Mouse (Mus musculus): ENCODE data around the gene Lrrk1. TPM values are rescaled to one million over a fixed set of nuclear protein-coding genes. Genes with fewer than 3 reads are reported as not detected.
A peak's percentile ranks its signal among the peaks of the same experiment; 100 is the strongest.

The Lrrk1 gene
- 2.2 and 2.6 TPM in 2 replicates for polyA plus RNA-seq (2015; fragmentation: Nextera tagmentation; extraction: Ambion mirVana)

- peak within 1 kb of the TSS; percentile 50 for H3K4me3 ChIP-seq
- no peaks in the 10 kb centered on the region for H3K9me3 ChIP-seq
- peaks cover 19% of the 10 kb centered on the region for H3K4me1 ChIP-seq
- H3K9ac ChIP-seq (replicated peaks): peak within 1 kb of the TSS; percentile 53
- WGBS: 1% methylated on average over 68 of the region's 70 CpGs
- no peak within 1 kb of the TSS for H3K27ac ChIP-seq (replicated peaks)
- peak within 1 kb of the TSS; percentile 99 for H3K4me2 ChIP-seq (replicated peaks)
- peak; percentile 65 for ATAC-seq (replicated peaks)
- peaks cover 3% of the 10 kb centered on the region for H3K27me3 ChIP-seq
- H3K36me3 ChIP-seq: no peaks in the 10 kb centered on the region
Observed at GRCm38 (mm10) chr7:66387813-66388521, at the start of gene Lrrk1. TSS of gene Lrrk1 (minus strand) at chr7:66388350.

GRCm38 (mm10) chr7:66434453-66434935 is 46.3 kb upstream of the Lrrk1 start:
- peak; percentile 55; the same call in 1 of the 2 replicates for ATAC-seq (replicated peaks)
- WGBS: 48% methylated on average over 10 of the region's 10 CpGs

GRCm38 (mm10) chr7:66427437-66428161 is 39.4 kb upstream of the Lrrk1 start, which contains the start of gene Aldh1a3:
TSS of gene Aldh1a3 (minus strand) at chr7:66427517.
- peaks cover 15% of the 10 kb centered on the region for H3K4me1 ChIP-seq
- peak within 1 kb of the TSS; percentile 95 for H3K4me2 ChIP-seq (replicated peaks)
- H3K9ac ChIP-seq (replicated peaks): peak within 1 kb of the TSS; percentile 42
- H3K9me3 ChIP-seq: no peaks in the 10 kb centered on the region
- WGBS: under 1% methylated on average over 53 of the region's 56 CpGs
- ATAC-seq (replicated peaks): peak; percentile 68
- H3K27me3 ChIP-seq: peaks cover 49% of the 10 kb centered on the region
- H3K36me3 ChIP-seq: no peaks in the 10 kb centered on the region
- peak within 1 kb of the TSS; percentile 49 for H3K4me3 ChIP-seq
- H3K27ac ChIP-seq (replicated peaks): no peak within 1 kb of the TSS

More at GRCm38 (mm10) chr7:66434453-66434935, 46.3 kb upstream of the Lrrk1 start:
- Histone ChIP-seq H3K36me3 (no peaks in the 10 kb centered on the region), H3K4me1 (no peaks in the 10 kb centered on the region), H3K27me3 (no peaks in the 10 kb centered on the region), H3K4me2 (replicated peaks) (no peak overlapping the region), H3K27ac (replicated peaks) (no peak overlapping the region), H3K9me3 (no peaks in the 10 kb centered on the region), H3K4me3 (no peak overlapping the region), H3K9ac (replicated peaks) (no peak overlapping the region)

GRCm38 (mm10) chr7:66427053-66427436 is 38.9 kb upstream of the Lrrk1 start:
- Histone ChIP-seq H3K9ac (replicated peaks) (peak overlapping the region; percentile 42), H3K36me3 (no peaks in the 10 kb centered on the region), H3K27me3 (peaks cover 49% of the 10 kb centered on the region), H3K4me1 (peaks cover 15% of the 10 kb centered on the region), H3K27ac (replicated peaks) (no peak overlapping the region), H3K4me3 (peak overlapping the region; percentile 49), H3K9me3 (no peaks in the 10 kb centered on the region), H3K4me2 (replicated peaks) (peak overlapping the region; percentile 95)
- peak; percentile 39 for ATAC-seq (replicated peaks)
- under 1% methylated on average over 23 of the region's 23 CpGs for WGBS

GRCm38 (mm10) chr7:66421903-66422302 is 33.8 kb upstream of the Lrrk1 start:
- 77% methylated on average over 8 of the region's 8 CpGs for WGBS
- no peaks in the 10 kb centered on the region for H3K9me3 ChIP-seq
- H3K9ac ChIP-seq (replicated peaks): no peak overlapping the region
- H3K4me2 ChIP-seq (replicated peaks): no peak overlapping the region
- no peak overlapping the region for H3K27ac ChIP-seq (replicated peaks)
- no peak overlapping the region for H3K4me3 ChIP-seq
- H3K4me1 ChIP-seq: peaks cover under 1% of the 10 kb centered on the region
- H3K27me3 ChIP-seq: peaks cover 24% of the 10 kb centered on the region
- H3K36me3 ChIP-seq: no peaks in the 10 kb centered on the region
- no peak for ATAC-seq (replicated peaks)

- Histone ChIP-seq H3K4me2 (replicated peaks) (no peak overlapping the region), H3K4me3 (no peak overlapping the region), H3K4me1 (no peaks in the 10 kb centered on the region), H3K27ac (replicated peaks) (no peak overlapping the region), H3K9ac (replicated peaks) (no peak overlapping the region), H3K9me3 (no peaks in the 10 kb centered on the region), H3K36me3 (no peaks in the 10 kb centered on the region), H3K27me3 (no peaks in the 10 kb centered on the region)
- 43% methylated on average over 12 of the region's 12 CpGs for WGBS
- no peak for ATAC-seq (replicated peaks)
Observed at GRCm38 (mm10) chr7:66418981-66419380, 30.8 kb upstream of the Lrrk1 start.

GRCm38 (mm10) chr7:66416829-66417228 is 28.7 kb upstream of the Lrrk1 start:
- Histone ChIP-seq H3K9me3 (no peaks in the 10 kb centered on the region), H3K27ac (replicated peaks) (no peak overlapping the region), H3K4me1 (no peaks in the 10 kb centered on the region), H3K4me2 (replicated peaks) (no peak overlapping the region), H3K36me3 (no peaks in the 10 kb centered on the region), H3K9ac (replicated peaks) (no peak overlapping the region), H3K4me3 (no peak overlapping the region), H3K27me3 (no peaks in the 10 kb centered on the region)
- WGBS: 88% methylated on average over 4 of the region's 4 CpGs
- no peak for ATAC-seq (replicated peaks)

GRCm38 (mm10) chr7:66413093-66413492 is 24.9 kb upstream of the Lrrk1 start:
- Histone ChIP-seq H3K4me3 (no peak overlapping the region), H3K9ac (replicated peaks) (no peak overlapping the region), H3K9me3 (no peaks in the 10 kb centered on the region), H3K36me3 (no peaks in the 10 kb centered on the region), H3K27ac (replicated peaks) (no peak overlapping the region), H3K27me3 (no peaks in the 10 kb centered on the region), H3K4me2 (replicated peaks) (no peak overlapping the region), H3K4me1 (no peaks in the 10 kb centered on the region)
- WGBS: 68% methylated on average over 7 of the region's 7 CpGs
- peak; percentile 55 for ATAC-seq (replicated peaks)

- H3K4me2 ChIP-seq (replicated peaks): no peak overlapping the region
- H3K9ac ChIP-seq (replicated peaks): no peak overlapping the region
- ATAC-seq (replicated peaks): peak; percentile 49; the same call in 1 of the 2 replicates
- no peak overlapping the region for H3K4me3 ChIP-seq
- H3K36me3 ChIP-seq: no peaks in the 10 kb centered on the region
- no peaks in the 10 kb centered on the region for H3K9me3 ChIP-seq
- H3K4me1 ChIP-seq: no peaks in the 10 kb centered on the region
- H3K27ac ChIP-seq (replicated peaks): no peak overlapping the region
- H3K27me3 ChIP-seq: no peaks in the 10 kb centered on the region
- WGBS: 65% methylated on average over 6 of the region's 6 CpGs
Observed at GRCm38 (mm10) chr7:66409433-66409832, 21.3 kb upstream of the Lrrk1 start.

GRCm38 (mm10) chr7:66406971-66407370 is 18.8 kb upstream of the Lrrk1 start:
- H3K4me3 ChIP-seq: no peak overlapping the region
- H3K9me3 ChIP-seq: no peaks in the 10 kb centered on the region
- ATAC-seq (replicated peaks): no peak
- no peak overlapping the region for H3K9ac ChIP-seq (replicated peaks)
- no peaks in the 10 kb centered on the region for H3K27me3 ChIP-seq
- no peak overlapping the region for H3K4me2 ChIP-seq (replicated peaks)
- no peaks in the 10 kb centered on the region for H3K36me3 ChIP-seq
- WGBS: 85% methylated on average over 8 of the region's 8 CpGs
- no peak overlapping the region for H3K27ac ChIP-seq (replicated peaks)
- no peaks in the 10 kb centered on the region for H3K4me1 ChIP-seq

- H3K9me3 ChIP-seq: no peaks in the 10 kb centered on the region
- no peak overlapping the region for H3K27ac ChIP-seq (replicated peaks)
- H3K9ac ChIP-seq (replicated peaks): no peak overlapping the region
- H3K4me1 ChIP-seq: no peaks in the 10 kb centered on the region
- no peaks in the 10 kb centered on the region for H3K27me3 ChIP-seq
- H3K4me3 ChIP-seq: no peak overlapping the region
- 64% methylated on average over 13 of the region's 13 CpGs for WGBS
- no peak for ATAC-seq (replicated peaks)
- H3K4me2 ChIP-seq (replicated peaks): no peak overlapping the region
- no peaks in the 10 kb centered on the region for H3K36me3 ChIP-seq
Observed at GRCm38 (mm10) chr7:66405951-66406721, 18.0 kb upstream of the Lrrk1 start.

GRCm38 (mm10) chr7:66405541-66405940 is 17.4 kb upstream of the Lrrk1 start:
- Histone ChIP-seq H3K36me3 (no peaks in the 10 kb centered on the region), H3K27me3 (no peaks in the 10 kb centered on the region), H3K4me3 (no peak overlapping the region), H3K27ac (replicated peaks) (no peak overlapping the region), H3K4me1 (no peaks in the 10 kb centered on the region), H3K9ac (replicated peaks) (no peak overlapping the region), H3K9me3 (no peaks in the 10 kb centered on the region), H3K4me2 (replicated peaks) (no peak overlapping the region)
- ATAC-seq (replicated peaks): no peak
- WGBS: 78% methylated on average over 11 of the region's 11 CpGs

Data from forebrain, embryonic 15.5 days (tissue).